Mouse (Mus musculus) myocyte (in vitro differentiated cells): ENCODE measurements around the gene Gm5150.

Source experiments
- E2F4 ChIP-seq: IDR thresholded peaks from one replicate; pipeline ENCODE4 v1.6.1; 2011; ENCODE audit warnings: mild to moderate bottlenecking, control low read depth, moderate library complexity; ENCODE audit not compliant: insufficient read depth
- MAX ChIP-seq: IDR thresholded peaks from one replicate; pipeline ENCODE4 v1.6.1; 2011; ENCODE audit warnings: low read depth, mild to moderate bottlenecking, control low read depth
- POLR2A ChIP-seq: IDR thresholded peaks from one replicate; pipeline ENCODE4 v1.6.1; 2011; ENCODE audit warnings: low read depth, mild to moderate bottlenecking, control low read depth, moderate library complexity; ENCODE audit not compliant: insufficient read length
- TCF12 ChIP-seq: IDR thresholded peaks from one replicate; pipeline ENCODE4 v1.6.1; 2011; ENCODE audit warnings: mild to moderate bottlenecking, control low read depth; ENCODE audit not compliant: poor library complexity, insufficient read depth, severe bottlenecking
- USF1 ChIP-seq: IDR thresholded peaks from one replicate; pipeline ENCODE4 v1.6.1; 2011; ENCODE audit warnings: low read depth, mild to moderate bottlenecking, control low read depth, moderate library complexity

DNA sequence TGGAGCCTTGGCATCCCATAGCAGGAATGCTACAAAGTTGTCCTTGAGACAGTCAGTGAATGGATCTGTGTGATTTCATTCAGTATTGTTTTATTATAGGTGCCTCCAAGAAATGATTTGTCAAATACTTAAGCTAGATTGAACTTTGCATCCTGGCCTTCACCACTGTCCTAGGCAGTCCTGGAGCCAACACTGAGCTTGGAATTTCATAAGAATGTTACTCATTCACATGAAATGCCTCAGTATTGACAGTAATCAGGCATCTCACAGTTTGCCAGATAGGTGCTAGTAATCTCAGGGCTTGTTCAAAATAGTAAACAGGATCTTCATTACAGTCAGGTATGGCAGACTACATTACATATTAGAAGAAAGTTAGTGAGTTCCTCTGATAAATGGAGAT is 49.3 kb downstream of the Gm5150 start:
- TF ChIP-seq POLR2A (no peak), TCF12 (no peak), E2F4 (no peak), USF1 (no peak), MAX (no peak)
